Mouse (Mus musculus) cortical plate, adult 2 months (tissue): ENCODE measurements around the gene Gsdme.

Experiments
- CTCF ChIP-seq: fragments of 200-500 bp; IDR thresholded peaks from 2 replicates; pipeline ENCODE4 v1.5.1; 2011; ENCODE audit warnings: mild to moderate bottlenecking, control low read depth, low read length; ENCODE audit not compliant: insufficient read depth; ENCODE audit errors: extremely low read depth
- POLR2A ChIP-seq: fragments of 200-500 bp; IDR thresholded peaks from 2 replicates; pipeline ENCODE4 v1.6.1; 2011; ENCODE audit warnings: mild to moderate bottlenecking, low read length, control low read depth; ENCODE audit not compliant: insufficient read depth; ENCODE audit errors: extremely low read depth

- TF ChIP-seq POLR2A: no peak
- TF ChIP-seq CTCF: no peak
These were observed 23.2 kb downstream of the Gsdme start for GRCm38 (mm10) chr6:50240437-50240836.
